Mouse (Mus musculus) E14TG2a.4 (cell line): ENCODE measurements at regions not wholly inside any gene's neighbourhood (a gene's known extent, or its start where the extent isn't known, plus 50 kb on each side); places are given as distances from the start of the nearest gene placed in this dataset.

Experiments used
- H3K27me3 ChIP-seq: 2 replicates; pipeline ENCODE4 v1.6.1; 2014; ENCODE audit warnings: low read length, control low read depth; ENCODE audit not compliant: insufficient read depth
- H3K36me3 ChIP-seq: 2 replicates; pipeline ENCODE4 v1.6.1; 2014; ENCODE audit warnings: low read length, control low read depth; ENCODE audit not compliant: insufficient read depth
- H3K4me1 ChIP-seq: replicated peaks from 2 replicates; pipeline ENCODE4 v1.6.1; 2014; ENCODE audit warnings: low read depth, low read length, control low read depth
- H3K4me3 ChIP-seq: replicated peaks from 2 replicates; pipeline ENCODE4 v1.5.1; 2014; ENCODE audit warnings: mild to moderate bottlenecking, low read length
- H3K9me3 ChIP-seq: 2 replicates; pipeline ENCODE4 v1.6.1; 2014; ENCODE audit warnings: low read length, control low read depth
- CTCF ChIP-seq: conservative IDR thresholded peaks from 2 replicates; pipeline ENCODE4 v1.5.1; 2014; ENCODE audit warnings: low read length
- NANOG ChIP-seq: IDR thresholded peaks from 2 replicates; pipeline ENCODE4 v1.6.1; 2014; ENCODE audit warnings: borderline replicate concordance, low read length, mixed read lengths
- POU5F1 ChIP-seq: IDR thresholded peaks from 2 replicates; pipeline ENCODE4 v1.6.1; 2014; ENCODE audit warnings: low read length, borderline replicate concordance

- TF ChIP-seq CTCF = no peak
- no peak for TF ChIP-seq NANOG
- TF ChIP-seq POU5F1 = no peak
- no peaks in the 10 kb centered on the region for H3K9me3 ChIP-seq
- no peaks in the 10 kb centered on the region for H3K36me3 ChIP-seq
- no peaks in the 10 kb centered on the region for H3K27me3 ChIP-seq
- H3K4me1 ChIP-seq = no peaks in the 10 kb centered on the region
- H3K4me3 ChIP-seq = no peak overlapping the region
Observed at GRCm38 (mm10) chr9:101733611-101734225, 127.9 kb upstream of the 9630041A04Rik start.

- H3K4me3 ChIP-seq = no peak overlapping the region
- no peaks in the 10 kb centered on the region for H3K4me1 ChIP-seq
- no peak for TF ChIP-seq NANOG
- no peak for TF ChIP-seq CTCF
- TF ChIP-seq POU5F1 = no peak
Observed at GRCm38 (mm10) chr9:101730136-101730535, 131.5 kb upstream of the 9630041A04Rik start.

GRCm38 (mm10) chr9:101717911-101718310 is 143.7 kb upstream of the 9630041A04Rik start:
- Histone ChIP-seq H3K27me3 (no peaks in the 10 kb centered on the region), H3K36me3 (no peaks in the 10 kb centered on the region), H3K4me1 (no peaks in the 10 kb centered on the region), H3K9me3 (peaks cover 21% of the 10 kb centered on the region), H3K4me3 (no peak overlapping the region)
- TF ChIP-seq NANOG (no peak), CTCF (no peak)

More at GRCm38 (mm10) chr9:101730136-101730535, 131.5 kb upstream of the 9630041A04Rik start:
- H3K36me3 ChIP-seq = no peaks in the 10 kb centered on the region
- H3K27me3 ChIP-seq = no peaks in the 10 kb centered on the region
- peaks cover 9% of the 10 kb centered on the region; the same call in 1 of the 2 replicates for H3K9me3 ChIP-seq

GRCm38 (mm10) chr9:101716326-101716725 is 145.3 kb upstream of the 9630041A04Rik start:
- TF ChIP-seq NANOG = no peak
- TF ChIP-seq CTCF = no peak
- TF ChIP-seq POU5F1 = no peak
- Histone ChIP-seq H3K4me3 (no peak overlapping the region), H3K36me3 (no peaks in the 10 kb centered on the region)

GRCm38 (mm10) chr9:101714805-101715204 is 146.8 kb upstream of the 9630041A04Rik start:
- Histone ChIP-seq H3K27me3 (no peaks in the 10 kb centered on the region), H3K9me3 (peaks cover 45% of the 10 kb centered on the region), H3K36me3 (no peaks in the 10 kb centered on the region), H3K4me3 (no peak overlapping the region), H3K4me1 (no peaks in the 10 kb centered on the region)
- TF ChIP-seq CTCF = no peak
- no peak for TF ChIP-seq NANOG

More at GRCm38 (mm10) chr9:101716326-101716725, 145.3 kb upstream of the 9630041A04Rik start:
- no peaks in the 10 kb centered on the region for H3K4me1 ChIP-seq
- H3K9me3 ChIP-seq = peaks cover 37% of the 10 kb centered on the region
- no peaks in the 10 kb centered on the region for H3K27me3 ChIP-seq

GRCm38 (mm10) chr9:101710611-101711071 is 151.0 kb upstream of the 9630041A04Rik start:
- Histone ChIP-seq H3K4me3 (no peak overlapping the region), H3K27me3 (no peaks in the 10 kb centered on the region), H3K36me3 (no peaks in the 10 kb centered on the region), H3K9me3 (peaks cover 45% of the 10 kb centered on the region), H3K4me1 (no peaks in the 10 kb centered on the region)
- TF ChIP-seq POU5F1 = no peak
- TF ChIP-seq NANOG = no peak
- TF ChIP-seq CTCF = no peak

- TF ChIP-seq POU5F1 (no peak), CTCF (no peak), NANOG (no peak)
- no peaks in the 10 kb centered on the region for H3K36me3 ChIP-seq
- no peaks in the 10 kb centered on the region for H3K27me3 ChIP-seq
- H3K9me3 ChIP-seq = no peaks in the 10 kb centered on the region
- no peaks in the 10 kb centered on the region for H3K4me1 ChIP-seq
- H3K4me3 ChIP-seq = no peak overlapping the region
Observed at GRCm38 (mm10) chr9:101700368-101700767, 161.3 kb upstream of the 9630041A04Rik start.

GRCm38 (mm10) chr9:101694054-101694453 is 167.6 kb upstream of the 9630041A04Rik start:
- no peak for TF ChIP-seq NANOG
- TF ChIP-seq POU5F1 = no peak
- TF ChIP-seq CTCF = no peak
- Histone ChIP-seq H3K4me1 (no peaks in the 10 kb centered on the region), H3K4me3 (no peak overlapping the region), H3K36me3 (no peaks in the 10 kb centered on the region), H3K9me3 (peaks cover 14% of the 10 kb centered on the region; the same call in 1 of the 2 replicates), H3K27me3 (no peaks in the 10 kb centered on the region)

GRCm38 (mm10) chr9:101691336-101691735 is 170.3 kb upstream of the 9630041A04Rik start:
- Histone ChIP-seq H3K4me1 (no peaks in the 10 kb centered on the region), H3K9me3 (peaks cover 14% of the 10 kb centered on the region; the same call in 1 of the 2 replicates), H3K4me3 (no peak overlapping the region), H3K36me3 (no peaks in the 10 kb centered on the region), H3K27me3 (no peaks in the 10 kb centered on the region)
- TF ChIP-seq CTCF (no peak), NANOG (no peak), POU5F1 (no peak)
